Mouse (Mus musculus) thymus, adult 2 months (tissue): ENCODE measurements at regions not wholly inside any gene's neighbourhood (a gene's known extent, or its start where the extent isn't known, plus 50 kb on each side); places are given as distances from the start of the nearest gene placed in this dataset.

Experiments
- CTCF ChIP-seq: fragments of 200-500 bp; IDR thresholded peaks from 2 replicates; pipeline ENCODE4 v1.5.1; 2012; ENCODE audit warnings: mild to moderate bottlenecking, control low read depth, low read length, moderate library complexity, borderline replicate concordance; ENCODE audit not compliant: control insufficient read depth, poor library complexity, insufficient read depth; ENCODE audit errors: extremely low read depth
- POLR2A ChIP-seq: fragments of 200-500 bp; IDR thresholded peaks from 2 replicates; pipeline ENCODE4 v1.6.1; 2012; ENCODE audit warnings: mild to moderate bottlenecking, low read length, control low read depth, moderate library complexity; ENCODE audit not compliant: control insufficient read depth, poor library complexity, insufficient read depth; ENCODE audit errors: extremely low read depth

GRCm38 (mm10) chr16:77384021-77384729 is 217.7 kb downstream of the Gm11146 start:
- TF ChIP-seq POLR2A (no peak), CTCF (no peak)
